Mouse (Mus musculus) CD4-positive naive resting alpha-beta T cell, adult 57 days (primary cell): ENCODE measurements around the gene Car7. TPM values are rescaled to one million over a fixed set of nuclear protein-coding genes. Genes with fewer than 3 reads are reported as not detected.

Experiments
- total RNA-seq: library from RNA; stranded (reverse); gene quantifications from one replicate; pipeline ENCODE4 v1.2.4, GENCODE M21; 2023

Car7 gene
- total RNA-seq: 1.5 TPM

DNA sequence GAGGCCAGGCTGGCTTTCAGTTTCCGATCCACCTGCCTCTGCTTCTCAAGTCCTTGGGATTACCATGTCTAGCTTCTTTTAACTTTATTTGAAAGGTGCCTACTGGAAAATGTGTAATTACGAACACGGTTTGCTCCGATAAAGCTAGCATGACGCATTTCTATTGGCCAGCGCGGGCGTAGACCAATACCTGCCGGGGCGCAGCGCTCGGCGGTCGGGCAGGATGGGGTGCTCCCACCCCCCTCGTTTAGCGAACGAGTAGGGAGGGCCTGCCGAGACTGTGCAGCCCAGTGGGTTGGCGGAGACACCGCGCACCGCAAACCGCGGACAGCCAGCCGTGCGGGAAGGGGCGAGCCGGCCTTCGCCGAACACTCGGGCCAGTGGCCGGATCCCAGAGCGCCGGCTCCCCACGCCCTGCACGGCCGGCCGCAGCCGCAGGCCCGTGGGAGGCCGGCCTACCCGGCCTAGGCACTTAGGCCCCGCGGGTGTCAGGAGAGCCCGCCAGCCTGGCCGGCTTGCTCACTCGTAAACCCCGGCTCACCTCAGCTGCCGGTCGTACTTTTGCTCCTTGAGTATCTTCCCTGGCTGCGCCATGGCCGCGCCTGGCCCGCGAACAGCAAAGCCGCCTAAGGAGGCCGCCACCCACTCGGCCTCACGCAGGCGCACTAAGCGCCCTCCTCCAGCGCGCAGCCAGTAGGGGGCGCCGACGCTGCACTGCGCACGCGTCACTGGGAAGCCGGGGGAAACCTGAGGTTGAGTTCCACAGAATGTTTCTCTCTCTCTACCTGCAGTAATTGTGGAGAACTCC, at the start of gene Car7, which contains the start of gene Nae1:
Gene Car7, plus strand, starts transcription at position 719 of the 808 bp plus-strand sequence.
Gene Nae1, minus strand, starts transcription at position 667 of the 808 bp plus-strand sequence.

DNA sequence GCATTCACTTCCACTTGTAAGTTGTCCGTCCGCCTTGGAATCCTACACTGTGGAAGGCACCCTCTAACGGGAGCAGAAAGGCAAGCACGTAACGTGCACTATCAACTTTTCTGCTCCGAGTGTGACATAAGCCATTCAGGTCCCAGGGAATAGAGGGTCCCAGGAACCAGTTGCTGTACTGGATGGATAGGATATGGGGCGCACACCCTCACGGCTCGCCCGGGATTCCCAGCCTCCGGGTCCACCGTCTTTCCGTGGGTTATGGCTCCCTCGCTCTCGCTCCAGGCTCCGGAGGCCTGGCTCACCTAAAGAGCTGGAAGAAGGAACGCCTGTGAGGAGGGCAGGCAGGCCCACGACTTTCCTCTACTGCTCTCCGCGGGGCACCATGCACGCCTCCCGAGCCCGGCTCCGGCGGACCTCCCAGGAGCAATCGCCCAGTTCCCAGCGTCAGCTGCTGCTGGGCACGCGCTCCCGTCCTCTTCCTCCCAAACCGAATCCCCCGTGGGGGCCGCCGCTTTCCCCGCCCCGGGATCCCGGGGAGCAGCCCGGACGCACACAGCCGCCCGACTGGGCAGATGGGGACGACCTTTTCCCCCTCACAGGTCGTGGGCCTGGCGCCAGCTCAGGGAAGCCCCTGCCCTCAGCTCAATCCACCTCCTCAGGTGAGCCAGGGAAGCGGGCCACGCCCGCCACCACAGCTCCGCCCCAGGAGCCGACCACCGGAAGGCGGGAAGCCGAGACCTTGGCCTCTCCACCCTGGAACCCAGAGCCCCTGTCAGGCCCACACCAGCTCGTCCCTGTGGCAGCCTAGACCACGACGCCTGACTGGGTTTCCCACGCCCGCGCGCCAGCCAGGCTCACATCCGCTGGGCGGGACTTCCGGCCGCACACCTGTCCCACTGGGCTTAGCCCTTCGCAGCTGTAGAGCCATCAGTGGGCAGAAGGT, 25.2 kb upstream of the Car7 start, which contains the start of gene Terb1:
Gene Terb1, minus strand, starts transcription at position 850 of the 946 bp plus-strand sequence.

GRCm38 (mm10) chr8:104591133-104591834, 56.8 kb downstream of the Car7 start, which contains the start of gene Pdp2:
Gene Pdp2, plus strand, starts transcription at chr8:104591451.

Other genes starting within 250 kb of the Car7 start
- not detected for gene Cmtm2a, start 241.5 kb upstream of the Car7 start, total RNA-seq
- not detected for gene Gm45711, start 224.6 kb upstream of the Car7 start, total RNA-seq
- not detected for gene Cmtm1, start 224.5 kb upstream of the Car7 start, total RNA-seq
- gene Gm11020, start 213.1 kb upstream of the Car7 start, total RNA-seq: not detected
- not detected for gene Cmtm2b, start 212.5 kb upstream of the Car7 start, total RNA-seq
- gene Cmtm3, start 195.3 kb upstream of the Car7 start, total RNA-seq: 14.6 TPM
- gene Cmtm4, start 138.9 kb upstream of the Car7 start, total RNA-seq: 2.8 TPM
- 77.2 TPM for gene Dync1li2, start 91.6 kb upstream of the Car7 start, total RNA-seq
- gene Terb1, start 24.8 kb upstream of the Car7 start, total RNA-seq: 0.21 TPM
- 44.5 TPM for gene Nae1, start 52 bp upstream of the Car7 start, total RNA-seq
- gene Pdp2, start 56.8 kb downstream of the Car7 start, total RNA-seq: 10.8 TPM
- not detected for gene Cdh16, start 89.7 kb downstream of the Car7 start, total RNA-seq
- 36.6 TPM for gene Rrad, start 96.6 kb downstream of the Car7 start, total RNA-seq
- gene Ciao2b, start 107.3 kb downstream of the Car7 start, total RNA-seq: 27.4 TPM
- not detected for gene Ces2a, start 199.3 kb downstream of the Car7 start, total RNA-seq